Mouse (Mus musculus): ENCODE measurements around the gene Zc3h12a. TPM values are rescaled to one million over a fixed set of nuclear protein-coding genes. Genes with fewer than 3 reads are reported as not detected.

The Zc3h12a gene
- polyA plus RNA-seq, 1 experiment, result 0.19 TPM

- no peak overlapping the region for H3K4me3 ChIP-seq (replicated peaks)
- TF ChIP-seq GATA1 (IDR thresholded peaks at IDR 0.05; ENCODE audit: low read length) (no peak), TAL1 (IDR thresholded peaks at IDR 0.05; ENCODE audit: low read length) (no peak)
- no peaks in the 10 kb centered on the region for H3K27me3 ChIP-seq (ENCODE audit: control insufficient read depth)
- H3K4me1 ChIP-seq (ENCODE audit: control insufficient read depth), result no peaks in the 10 kb centered on the region
- H3K9me3 ChIP-seq (ENCODE audit: control insufficient read depth, low read length), result peaks cover 5% of the 10 kb centered on the region; the same call in 1 of the 2 replicates
- no peaks in the 10 kb centered on the region for H3K36me3 ChIP-seq (ENCODE audit: control insufficient read depth)
Observed at GRCm38 (mm10) chr4:125152469-125152868, 24.8 kb upstream of the Zc3h12a start.

GRCm38 (mm10) chr4:125149460-125149859 lies 21.8 kb upstream of the Zc3h12a start:
- Histone ChIP-seq H3K4me3 (replicated peaks) (no peak overlapping the region), H3K9me3 (ENCODE audit: control insufficient read depth, low read length) (peaks cover 5% of the 10 kb centered on the region; the same call in 1 of the 2 replicates), H3K27me3 (ENCODE audit: control insufficient read depth) (no peaks in the 10 kb centered on the region; the same call in 1 of the 2 replicates), H3K4me1 (ENCODE audit: control insufficient read depth) (no peaks in the 10 kb centered on the region), H3K36me3 (ENCODE audit: control insufficient read depth) (no peaks in the 10 kb centered on the region)
- no peak for TF ChIP-seq TAL1 (IDR thresholded peaks at IDR 0.05; ENCODE audit: low read length)
- no peak for TF ChIP-seq GATA1 (IDR thresholded peaks at IDR 0.05; ENCODE audit: low read length)

- Histone ChIP-seq H3K4me3 (replicated peaks) (no peak overlapping the region), H3K27me3 (ENCODE audit: control insufficient read depth) (no peaks in the 10 kb centered on the region; the same call in 1 of the 2 replicates), H3K9me3 (ENCODE audit: control insufficient read depth, low read length) (peaks cover 5% of the 10 kb centered on the region; the same call in 1 of the 2 replicates), H3K36me3 (ENCODE audit: control insufficient read depth) (no peaks in the 10 kb centered on the region), H3K4me1 (ENCODE audit: control insufficient read depth) (no peaks in the 10 kb centered on the region)
- TF ChIP-seq TAL1 (IDR thresholded peaks at IDR 0.05; ENCODE audit: low read length), result no peak
- TF ChIP-seq GATA1 (IDR thresholded peaks at IDR 0.05; ENCODE audit: low read length), result no peak
Observed at GRCm38 (mm10) chr4:125147970-125148369, 20.3 kb upstream of the Zc3h12a start.

DNA sequence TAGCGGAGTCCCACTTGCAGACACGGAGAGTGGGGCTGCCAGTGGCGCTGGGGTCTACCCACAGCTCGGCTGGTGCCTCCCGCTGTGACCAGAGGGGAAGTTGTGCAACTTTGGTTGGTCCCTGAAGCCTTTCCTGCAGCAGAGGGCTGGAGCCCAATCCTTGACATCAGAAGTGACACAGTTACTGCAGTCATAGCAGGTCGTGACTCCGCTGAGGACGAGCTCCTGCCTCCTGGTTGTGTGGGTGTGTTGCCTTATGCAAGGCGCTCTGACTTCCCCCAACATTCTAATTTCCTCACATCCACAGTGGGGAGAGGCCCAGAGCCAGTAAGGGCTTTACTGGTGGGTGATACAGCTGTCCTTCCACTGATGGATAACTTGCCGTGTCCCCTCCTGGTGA lies 17.6 kb upstream of the Zc3h12a start:
- Histone ChIP-seq H3K4me1 (ENCODE audit: control insufficient read depth) (no peaks in the 10 kb centered on the region), H3K27me3 (ENCODE audit: control insufficient read depth) (no peaks in the 10 kb centered on the region; the same call in 1 of the 2 replicates), H3K36me3 (ENCODE audit: control insufficient read depth) (no peaks in the 10 kb centered on the region), H3K9me3 (ENCODE audit: control insufficient read depth, low read length) (peaks cover 5% of the 10 kb centered on the region; the same call in 1 of the 2 replicates), H3K4me3 (replicated peaks) (no peak overlapping the region)
- no peak for TF ChIP-seq TAL1 (IDR thresholded peaks at IDR 0.05; ENCODE audit: low read length)
- no peak for TF ChIP-seq GATA1 (IDR thresholded peaks at IDR 0.05; ENCODE audit: low read length)

DNA sequence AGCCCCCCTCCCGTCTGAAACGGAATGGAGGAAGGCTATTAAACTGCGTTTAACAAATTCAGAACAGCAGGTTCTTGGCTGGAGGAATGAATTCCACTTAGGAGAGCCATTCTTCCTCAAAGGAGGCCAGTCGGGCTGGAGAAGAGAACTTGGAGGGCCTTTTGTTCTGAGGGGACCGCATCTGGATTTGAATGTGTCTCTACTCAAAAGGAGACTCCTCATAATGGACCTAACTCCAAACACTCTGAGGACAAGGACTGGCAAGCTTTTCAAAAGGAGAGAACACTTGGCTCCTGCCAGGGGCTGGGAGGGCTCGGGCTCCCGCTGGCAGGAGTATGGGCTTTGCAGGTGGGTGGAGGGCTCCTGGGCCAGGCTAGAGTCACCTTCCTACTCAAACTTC lies 17.0 kb upstream of the Zc3h12a start:
- Histone ChIP-seq H3K4me1 (ENCODE audit: control insufficient read depth) (no peaks in the 10 kb centered on the region), H3K27me3 (ENCODE audit: control insufficient read depth) (no peaks in the 10 kb centered on the region; the same call in 1 of the 2 replicates), H3K36me3 (ENCODE audit: control insufficient read depth) (no peaks in the 10 kb centered on the region), H3K4me3 (replicated peaks) (no peak overlapping the region), H3K9me3 (ENCODE audit: control insufficient read depth, low read length) (peaks cover 5% of the 10 kb centered on the region; the same call in 1 of the 2 replicates)
- TF ChIP-seq GATA1 (IDR thresholded peaks at IDR 0.05; ENCODE audit: low read length) (no peak), TAL1 (IDR thresholded peaks at IDR 0.05; ENCODE audit: low read length) (no peak)

DNA sequence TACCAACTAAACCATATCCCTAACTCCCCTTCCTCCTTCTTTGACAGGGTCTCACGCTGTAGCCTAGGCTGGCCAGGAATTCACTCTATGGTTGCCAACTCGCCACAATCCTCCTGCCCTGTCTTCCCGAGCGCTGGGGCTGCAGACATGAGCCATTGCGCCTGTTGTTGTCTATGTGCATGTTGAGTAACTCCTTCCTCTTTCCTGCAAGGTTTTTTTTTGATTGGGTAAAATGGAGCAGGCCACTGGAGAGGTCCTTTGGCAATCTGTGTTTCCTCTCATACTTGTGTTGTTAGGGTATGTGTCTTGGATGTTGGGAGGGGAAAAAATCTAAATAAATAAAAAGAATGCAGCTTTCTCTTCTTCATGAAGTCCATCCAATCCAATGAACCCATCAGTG lies 16.6 kb upstream of the Zc3h12a start:
- Histone ChIP-seq H3K36me3 (ENCODE audit: control insufficient read depth) (no peaks in the 10 kb centered on the region), H3K27me3 (ENCODE audit: control insufficient read depth) (no peaks in the 10 kb centered on the region; the same call in 1 of the 2 replicates), H3K9me3 (ENCODE audit: control insufficient read depth, low read length) (peaks cover 5% of the 10 kb centered on the region; the same call in 1 of the 2 replicates), H3K4me1 (ENCODE audit: control insufficient read depth) (no peaks in the 10 kb centered on the region), H3K4me3 (replicated peaks) (no peak overlapping the region)
- TF ChIP-seq TAL1 (IDR thresholded peaks at IDR 0.05; ENCODE audit: low read length), result no peak
- TF ChIP-seq GATA1 (IDR thresholded peaks at IDR 0.05; ENCODE audit: low read length), result no peak

DNA sequence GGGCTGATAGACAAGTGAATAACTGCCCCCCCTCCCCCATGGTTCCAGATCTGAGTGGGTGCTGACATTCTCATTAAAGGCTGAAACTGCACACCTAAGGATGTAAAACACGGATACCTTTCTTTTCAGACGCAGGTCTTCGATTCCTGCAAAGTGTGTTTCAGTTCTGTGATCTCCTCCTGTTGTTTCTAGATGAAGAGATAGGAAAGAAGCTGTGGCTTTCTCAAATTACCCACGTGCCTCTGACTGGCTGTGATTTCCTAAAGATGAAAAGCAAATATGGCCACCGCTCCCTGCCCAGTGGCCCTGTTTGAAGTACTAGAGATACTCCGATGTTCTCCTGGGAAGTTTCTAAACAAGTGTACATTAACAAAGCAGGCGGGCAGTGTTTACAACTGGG lies 10.7 kb upstream of the Zc3h12a start:
- H3K36me3 ChIP-seq (ENCODE audit: control insufficient read depth), result no peaks in the 10 kb centered on the region
- no peak for TF ChIP-seq GATA1 (IDR thresholded peaks at IDR 0.05; ENCODE audit: low read length)
- no peak for TF ChIP-seq TAL1 (IDR thresholded peaks at IDR 0.05; ENCODE audit: low read length)

GRCm38 (mm10) chr4:125136303-125136888 lies 8.8 kb upstream of the Zc3h12a start:
- no peaks in the 10 kb centered on the region for H3K27me3 ChIP-seq (ENCODE audit: control insufficient read depth)
- no peaks in the 10 kb centered on the region for H3K4me1 ChIP-seq (ENCODE audit: control insufficient read depth)
- no peak for TF ChIP-seq GATA1 (IDR thresholded peaks at IDR 0.05; ENCODE audit: low read length)
- no peak for TF ChIP-seq TAL1 (IDR thresholded peaks at IDR 0.05; ENCODE audit: low read length)
- no peaks in the 10 kb centered on the region for H3K36me3 ChIP-seq (ENCODE audit: control insufficient read depth)
- H3K9me3 ChIP-seq (ENCODE audit: control insufficient read depth, low read length), result no peaks in the 10 kb centered on the region
- H3K4me3 ChIP-seq (replicated peaks), result no peak overlapping the region

More for the DNA sequence above, 10.7 kb upstream of the Zc3h12a start:
- no peaks in the 10 kb centered on the region for H3K27me3 ChIP-seq (ENCODE audit: control insufficient read depth)
- H3K4me3 ChIP-seq (replicated peaks), result no peak overlapping the region
- H3K4me1 ChIP-seq (ENCODE audit: control insufficient read depth), result no peaks in the 10 kb centered on the region
- no peaks in the 10 kb centered on the region for H3K9me3 ChIP-seq (ENCODE audit: control insufficient read depth, low read length)

DNA sequence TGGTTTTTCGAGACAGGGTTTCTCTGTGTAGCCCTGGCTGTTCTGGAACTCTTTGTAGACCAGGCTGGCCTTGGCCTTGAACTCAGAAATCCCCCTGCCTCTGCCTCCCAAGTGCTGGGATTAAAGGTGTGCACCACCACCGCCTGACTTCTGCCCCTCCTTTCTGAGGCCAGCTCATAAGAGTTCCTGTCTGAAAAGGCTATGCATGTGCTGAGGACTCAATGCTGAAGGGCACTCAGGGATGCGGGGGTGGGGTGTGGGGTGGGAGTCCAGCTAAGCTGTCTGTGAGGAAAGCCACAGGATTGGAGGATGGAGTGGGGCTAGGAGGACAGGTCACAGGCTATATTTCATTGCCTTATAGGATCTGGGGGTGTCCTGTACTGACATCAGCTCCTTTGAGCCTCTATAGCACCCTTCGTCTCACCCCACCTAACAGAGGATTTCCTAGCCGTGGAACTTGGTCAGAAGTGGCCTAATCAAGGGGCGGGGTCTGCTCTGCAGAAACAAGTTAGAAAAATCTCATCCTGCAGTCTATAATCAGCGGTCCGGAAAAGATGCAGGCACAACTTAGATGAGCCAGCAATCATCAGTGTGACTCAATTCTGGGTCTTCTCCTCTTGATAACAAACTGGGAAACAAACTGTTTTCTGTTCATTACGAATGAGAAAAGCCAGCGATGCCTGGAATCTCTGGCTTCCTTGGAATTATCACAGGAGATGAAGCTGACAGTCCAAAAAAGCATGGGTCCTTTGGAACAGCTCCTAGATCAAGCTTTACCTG lies 7.6 kb upstream of the Zc3h12a start:
- H3K36me3 ChIP-seq (ENCODE audit: control insufficient read depth), result no peaks in the 10 kb centered on the region
- TF ChIP-seq TAL1 (IDR thresholded peaks at IDR 0.05; ENCODE audit: low read length) (no peak), GATA1 (IDR thresholded peaks at IDR 0.05; ENCODE audit: low read length) (no peak)
- H3K27me3 ChIP-seq (ENCODE audit: control insufficient read depth), result no peaks in the 10 kb centered on the region
- no peak overlapping the region for H3K4me3 ChIP-seq (replicated peaks)
- no peaks in the 10 kb centered on the region for H3K4me1 ChIP-seq (ENCODE audit: control insufficient read depth)
- H3K9me3 ChIP-seq (ENCODE audit: control insufficient read depth, low read length), result no peaks in the 10 kb centered on the region
